Mouse (Mus musculus) liver, embryonic 16.5 days (tissue): ENCODE data around the gene Gm11983. TPM values are rescaled to one million over a fixed set of nuclear protein-coding genes. Genes with fewer than 3 reads are reported as not detected.
"Not testable (repeated sequence)": the region's sequence is repeated elsewhere in the genome, so short reads cannot be mapped to it uniquely, and the experiment has no call there.

ENCODE experiments used
- ATAC-seq: fragments of 200-750 bp; cut with Nextera tagmentation; 2 replicates; pipeline ENCODE4 v1.8.0; 2017; ENCODE audit warnings: low read depth, mild to moderate bottlenecking, moderate number of reproducible peaks, moderate library complexity
- H3K27ac ChIP-seq: fragments of 300-500 bp; sonication (generic); 2 replicates; pipeline ENCODE4 v1.5.1; 2014; ENCODE audit warnings: mild to moderate bottlenecking, low read length
- H3K27me3 ChIP-seq: fragments of 300-500 bp; sonication (generic); 2 replicates; pipeline ENCODE4 v1.6.1; 2014; ENCODE audit warnings: low read depth, low read length, mixed read lengths; ENCODE audit not compliant: control insufficient read depth, insufficient read depth
- H3K36me3 ChIP-seq: fragments of 300-500 bp; sonication (generic); 2 replicates; pipeline ENCODE4 v1.6.1; 2014; ENCODE audit warnings: mild to moderate bottlenecking; ENCODE audit not compliant: control insufficient read depth, insufficient read depth
- H3K4me1 ChIP-seq: fragments of 300-500 bp; sonication (generic); 2 replicates; pipeline ENCODE4 v1.6.1; 2014; ENCODE audit warnings: low read depth, low read length, mixed read lengths; ENCODE audit not compliant: control insufficient read depth
- H3K4me2 ChIP-seq: fragments of 300-500 bp; sonication (generic); 2 replicates; pipeline ENCODE4 v1.6.1; 2014; ENCODE audit warnings: low read depth, low read length, mixed read lengths
- H3K4me3 ChIP-seq: fragments of 300-500 bp; sonication (generic); 2 replicates; pipeline ENCODE4 v1.5.1; 2014; ENCODE audit warnings: low read depth, mild to moderate bottlenecking, low read length
- H3K9ac ChIP-seq: fragments of 300-500 bp; sonication (generic); 2 replicates; pipeline ENCODE4 v1.6.1; 2014; ENCODE audit warnings: low read depth, low read length
- H3K9me3 ChIP-seq: fragments of 300-500 bp; sonication (generic); replicated peaks from 2 replicates; pipeline ENCODE4 v1.6.1; 2016; ENCODE audit warnings: low read length; ENCODE audit not compliant: control insufficient read depth
- WGBS: fragments of 180-500 bp; shearing (Covaris S2); extraction: QIAGEN DNeasy Blood & Tissue Kit; methylation state at CpG from one replicate; pipeline ENCODE4 v1.1.7; 2014; ENCODE audit not compliant: insufficient replicate concordance; 5-methylcytosine and 5-hydroxymethylcytosine counted together
- polyA plus RNA-seq: library from polyadenylated mRNA; unstranded; fragments of >200 nt; fragmentation: Nextera tagmentation; extraction: Ambion mirVana; gene quantifications from 2 replicates; pipeline ENCODE4 v1.2.1, GENCODE M21; 2015

Gene Gm11983
- polyA plus RNA-seq, 1 experiment from 2014 or later, result not detected

DNA sequence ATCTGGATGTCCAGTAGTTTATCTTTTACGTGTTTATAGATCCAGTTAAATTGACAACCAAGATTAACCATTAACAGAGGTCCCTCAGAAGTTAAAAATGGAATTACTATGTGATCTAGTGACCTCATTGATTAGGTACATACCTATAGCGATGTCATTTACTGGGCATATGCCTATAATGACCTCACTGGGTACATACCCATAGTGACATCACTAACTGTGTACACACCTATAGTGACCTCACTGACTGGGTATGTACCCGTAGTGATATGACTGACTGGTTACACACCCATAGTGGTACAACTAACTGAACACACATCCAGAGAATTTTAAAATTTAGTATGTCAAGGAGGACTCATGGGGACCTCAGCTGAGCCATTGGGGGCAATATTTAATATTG is 18.5 kb upstream of the Gm11983 start:
- Histone ChIP-seq H3K9ac (no peak overlapping the region), H3K27me3 (no peaks in the 10 kb centered on the region), H3K4me2 (no peak overlapping the region), H3K9me3 (no peaks in the 10 kb centered on the region), H3K36me3 (no peaks in the 10 kb centered on the region), H3K4me3 (no peak overlapping the region), H3K4me1 (no peaks in the 10 kb centered on the region), H3K27ac (no peak overlapping the region)
- ATAC-seq, result peak; percentile 37; the same call in 1 of the 2 replicates
- 52% methylated on average over 3 of the region's 3 CpGs for WGBS

DNA sequence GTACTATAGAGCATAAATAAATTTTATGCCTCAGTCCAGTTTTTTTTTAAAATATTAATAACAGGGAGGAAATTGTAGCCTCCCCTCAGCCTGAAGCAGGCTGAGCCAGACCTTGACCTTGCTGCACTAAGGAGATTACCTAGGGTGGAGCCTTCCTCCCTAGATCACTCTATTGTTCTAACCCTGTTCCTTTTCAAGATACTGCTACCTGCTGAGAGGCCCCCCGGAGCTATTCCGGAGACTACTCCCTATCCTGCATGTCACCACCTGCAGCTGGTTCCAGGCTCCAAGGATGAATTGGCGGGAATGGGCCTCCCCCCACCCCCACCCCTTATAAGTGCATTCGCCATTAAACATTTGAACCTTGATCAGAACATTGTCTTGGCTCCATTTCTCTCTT is 15.9 kb upstream of the Gm11983 start:
- WGBS, result 52% methylated on average over 4 of the region's 4 CpGs
- H3K27ac ChIP-seq, H3K4me2 ChIP-seq: not testable (repeated sequence)

DNA sequence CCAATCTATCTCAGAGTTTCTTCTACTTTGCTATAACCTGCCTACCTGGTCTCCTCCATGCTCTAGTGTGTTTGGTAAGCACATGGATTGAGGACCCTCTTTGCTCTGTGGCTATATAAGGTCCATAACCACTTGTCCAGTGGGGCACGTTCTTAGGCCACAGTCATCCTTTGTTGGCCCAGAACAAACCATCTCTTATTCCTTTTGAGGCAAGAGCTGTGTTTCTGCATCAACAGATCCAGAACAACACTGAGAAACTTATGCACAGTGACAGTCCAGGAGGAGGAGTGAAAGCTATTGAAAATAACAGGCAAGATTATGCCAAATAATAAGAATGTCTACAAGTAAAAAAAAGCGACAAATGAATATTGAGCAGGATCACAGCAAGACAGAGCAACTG is 6.4 kb upstream of the Gm11983 start:
- H3K9me3 ChIP-seq, result no peaks in the 10 kb centered on the region
- H3K4me1 ChIP-seq, result no peaks in the 10 kb centered on the region
- H3K9ac ChIP-seq, result no peak overlapping the region
- no peak overlapping the region for H3K4me3 ChIP-seq
- 68% methylated on average over 2 of the region's 2 CpGs for WGBS
- H3K36me3 ChIP-seq, result no peaks in the 10 kb centered on the region
- no peak for ATAC-seq
- no peak overlapping the region for H3K4me2 ChIP-seq
- H3K27me3 ChIP-seq, result no peaks in the 10 kb centered on the region
- H3K27ac ChIP-seq, result no peak overlapping the region

More for the DNA sequence above, 15.9 kb upstream of the Gm11983 start:
- ATAC-seq, H3K36me3 ChIP-seq, H3K9ac ChIP-seq, H3K4me3 ChIP-seq, H3K9me3 ChIP-seq, H3K4me1 ChIP-seq, H3K27me3 ChIP-seq: not testable (repeated sequence)

DNA sequence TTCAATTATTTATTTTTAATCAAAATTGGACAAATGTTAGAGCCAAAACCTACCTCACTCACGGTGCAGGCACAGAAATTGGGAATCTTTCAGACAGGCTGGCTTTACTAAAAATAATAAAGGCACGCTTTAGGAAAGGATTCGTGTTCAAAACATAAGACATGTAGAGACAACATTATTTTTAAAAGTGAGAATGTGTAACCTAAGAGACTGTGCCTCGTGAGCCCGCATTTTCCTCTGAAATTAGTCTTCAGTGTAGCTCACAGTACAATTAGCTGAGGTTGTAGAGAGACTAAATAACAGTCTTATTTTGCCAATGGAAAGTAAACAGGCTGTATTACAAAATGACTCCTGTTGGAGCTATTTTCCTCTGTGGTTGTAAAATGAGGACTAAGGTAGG is 4.7 kb upstream of the Gm11983 start:
- Histone ChIP-seq H3K27ac (no peak overlapping the region), H3K27me3 (no peaks in the 10 kb centered on the region), H3K9me3 (no peaks in the 10 kb centered on the region), H3K9ac (no peak overlapping the region), H3K4me2 (no peak overlapping the region), H3K36me3 (no peaks in the 10 kb centered on the region), H3K4me1 (no peaks in the 10 kb centered on the region), H3K4me3 (no peak overlapping the region)
- ATAC-seq, result no peak
- WGBS, result 72% methylated on average over 5 of the region's 5 CpGs

DNA sequence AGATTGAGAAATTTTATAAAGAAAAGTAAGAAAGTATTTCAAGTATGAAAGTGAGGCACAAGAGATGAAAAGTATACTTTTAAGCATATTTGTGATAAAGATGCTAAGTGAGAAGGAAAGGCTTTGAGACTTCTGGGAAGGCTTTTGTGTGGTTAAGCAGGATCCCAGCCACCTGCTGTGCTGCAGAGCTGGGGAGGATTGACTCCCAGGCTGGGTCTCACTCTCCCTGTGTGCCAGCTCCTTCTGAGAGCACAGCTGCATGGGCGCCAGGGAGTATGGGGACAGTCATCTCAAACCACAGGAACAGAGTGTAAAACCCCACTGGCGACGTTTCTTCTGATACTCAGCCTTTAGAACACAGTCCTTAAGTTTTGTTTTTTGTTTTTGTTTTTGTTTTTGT is 3.3 kb upstream of the Gm11983 start:
- ATAC-seq, result no peak
- no peak overlapping the region for H3K27ac ChIP-seq
- 49% methylated on average over 3 of the region's 3 CpGs for WGBS
- no peak overlapping the region for H3K4me3 ChIP-seq
- H3K4me1 ChIP-seq, result no peaks in the 10 kb centered on the region
- no peak overlapping the region for H3K4me2 ChIP-seq
- no peak overlapping the region for H3K9ac ChIP-seq
- H3K36me3 ChIP-seq, result no peaks in the 10 kb centered on the region
- no peaks in the 10 kb centered on the region for H3K9me3 ChIP-seq
- no peaks in the 10 kb centered on the region for H3K27me3 ChIP-seq

DNA sequence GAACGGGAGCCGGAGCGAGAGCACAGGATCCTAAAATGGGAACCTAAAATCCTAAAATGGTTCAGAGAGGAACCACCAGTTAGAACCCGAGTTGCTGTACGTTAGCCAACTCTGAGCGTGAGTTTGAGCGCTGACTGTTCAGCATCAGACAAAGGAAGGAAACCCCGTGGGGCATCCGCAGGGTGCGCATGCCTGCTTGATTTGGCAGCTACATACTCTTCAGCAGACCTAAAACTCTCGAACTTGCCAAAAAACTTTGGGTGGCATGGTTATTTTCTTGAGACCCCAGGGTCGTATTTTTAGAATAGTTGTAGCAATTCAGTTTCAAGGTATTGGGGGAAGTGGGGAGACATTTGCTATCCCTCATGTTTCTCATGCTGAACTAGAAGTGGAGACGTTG is 2.8 kb downstream of the Gm11983 start:
- Histone ChIP-seq H3K27me3 (no peaks in the 10 kb centered on the region), H3K9ac (no peak overlapping the region), H3K4me3 (no peak overlapping the region), H3K27ac (no peak overlapping the region), H3K9me3 (no peaks in the 10 kb centered on the region), H3K4me2 (no peak overlapping the region), H3K36me3 (no peaks in the 10 kb centered on the region), H3K4me1 (no peaks in the 10 kb centered on the region)
- ATAC-seq, result no peak
- 61% methylated on average over 13 of the region's 13 CpGs for WGBS

DNA sequence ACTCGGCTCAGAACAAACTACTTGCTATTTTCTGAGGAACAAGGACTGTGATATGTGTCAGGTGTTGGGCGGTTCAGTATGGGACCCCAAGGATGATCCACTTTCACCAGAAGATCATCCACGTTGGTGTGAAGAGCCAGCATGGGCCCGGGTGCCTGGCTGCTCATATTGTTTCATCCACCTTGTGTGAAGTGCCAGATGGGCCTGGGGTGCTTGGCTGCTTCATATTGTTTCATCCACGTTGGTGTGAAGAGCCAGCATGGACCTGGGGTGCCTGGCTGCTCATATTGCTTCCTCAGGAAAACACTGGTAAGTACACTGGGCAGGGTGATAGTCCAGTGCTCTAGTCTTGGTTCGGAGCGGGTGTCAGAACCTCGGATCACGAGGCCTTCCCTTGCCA is 3.7 kb downstream of the Gm11983 start:
- Histone ChIP-seq H3K4me3 (no peak overlapping the region), H3K27ac (no peak overlapping the region), H3K27me3 (no peaks in the 10 kb centered on the region), H3K9ac (no peak overlapping the region), H3K36me3 (no peaks in the 10 kb centered on the region), H3K4me2 (no peak overlapping the region), H3K4me1 (no peaks in the 10 kb centered on the region), H3K9me3 (no peaks in the 10 kb centered on the region)
- no peak for ATAC-seq
- WGBS, result 67% methylated on average over 9 of the region's 9 CpGs

DNA sequence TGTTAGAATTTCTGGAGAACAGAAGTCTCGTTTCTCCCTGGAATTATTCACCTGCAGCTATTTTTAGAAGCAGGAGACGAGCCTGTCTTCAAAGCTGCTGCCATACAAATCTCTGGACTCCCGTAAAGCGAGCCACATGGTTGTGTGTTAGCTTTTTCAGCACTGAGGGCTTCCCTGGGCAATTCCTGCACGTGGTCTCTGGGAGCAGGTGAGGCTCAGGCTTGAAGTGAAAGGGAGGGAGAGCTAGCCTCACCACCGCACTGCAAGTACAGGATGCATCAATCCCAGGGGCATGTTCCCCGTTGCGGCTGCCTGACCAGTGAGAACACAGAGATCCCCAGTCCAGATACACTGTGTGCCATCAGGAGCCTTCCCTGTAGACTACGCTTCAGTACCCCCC is 5.5 kb downstream of the Gm11983 start:
- Histone ChIP-seq H3K27ac (no peak overlapping the region), H3K36me3 (no peaks in the 10 kb centered on the region), H3K9me3 (no peaks in the 10 kb centered on the region), H3K4me1 (no peaks in the 10 kb centered on the region), H3K4me3 (no peak overlapping the region), H3K27me3 (no peaks in the 10 kb centered on the region), H3K4me2 (no peak overlapping the region), H3K9ac (no peak overlapping the region)
- ATAC-seq, result no peak
- 56% methylated on average over 9 of the region's 9 CpGs for WGBS

DNA sequence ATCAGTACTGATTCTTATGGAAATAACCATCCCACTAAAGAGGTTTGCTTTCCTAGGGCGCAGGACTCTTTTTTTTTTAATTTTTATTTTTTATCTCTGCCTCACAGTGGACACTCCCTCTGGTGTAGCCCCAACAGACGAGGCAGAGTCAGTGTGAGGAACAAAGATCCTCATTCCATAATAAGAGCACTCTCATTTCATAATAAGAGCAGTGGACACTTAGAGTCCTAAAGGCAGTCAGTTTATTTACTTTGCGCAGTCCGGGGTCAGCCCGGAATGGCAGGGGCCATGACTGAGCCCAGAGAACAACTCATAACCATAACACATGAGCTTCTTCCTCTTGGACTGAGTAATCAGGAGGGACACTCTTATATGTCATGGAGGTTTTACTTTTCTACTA is 9.3 kb downstream of the Gm11983 start:
- 42% methylated on average over 5 of the region's 5 CpGs for WGBS
- ATAC-seq, result no peak

DNA sequence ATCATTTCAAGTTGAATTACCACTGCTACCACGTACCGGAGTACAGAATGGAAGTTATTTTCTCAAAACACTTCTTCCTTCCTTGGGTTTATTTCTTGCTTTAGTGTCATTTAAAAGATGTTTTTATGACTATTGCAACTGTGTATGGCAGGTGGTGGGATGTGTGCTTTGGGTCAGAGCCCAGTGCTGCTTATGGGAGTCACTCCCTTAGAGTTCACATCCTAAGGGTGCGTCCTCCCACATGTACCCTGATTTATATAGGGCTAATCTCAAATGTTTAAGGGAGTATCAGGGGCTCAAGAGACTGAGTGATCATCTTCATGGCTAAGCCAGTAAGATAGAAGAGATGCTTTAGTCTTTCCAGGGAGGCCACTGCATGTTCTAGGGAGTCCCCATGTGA is 11.3 kb downstream of the Gm11983 start:
- Histone ChIP-seq H3K9ac (no peak overlapping the region), H3K27me3 (no peaks in the 10 kb centered on the region), H3K4me1 (no peaks in the 10 kb centered on the region), H3K4me3 (no peak overlapping the region), H3K4me2 (no peak overlapping the region), H3K9me3 (no peaks in the 10 kb centered on the region), H3K36me3 (no peaks in the 10 kb centered on the region), H3K27ac (no peak overlapping the region)
- WGBS, result 74% methylated on average over 3 of the region's 3 CpGs
- ATAC-seq, result no peak

More for the DNA sequence above, 9.3 kb downstream of the Gm11983 start:
- Histone ChIP-seq H3K27ac (no peak overlapping the region), H3K36me3 (no peaks in the 10 kb centered on the region), H3K4me1 (no peaks in the 10 kb centered on the region), H3K9me3 (no peaks in the 10 kb centered on the region), H3K27me3 (no peaks in the 10 kb centered on the region), H3K9ac (no peak overlapping the region), H3K4me2 (no peak overlapping the region), H3K4me3 (no peak overlapping the region)
